Mouse (Mus musculus) midbrain, embryonic 12.5 days (tissue): ENCODE measurements around the gene Rnf111. TPM values are rescaled to one million over a fixed set of nuclear protein-coding genes. Genes with fewer than 3 reads are reported as not detected.
A peak's percentile ranks its signal among the peaks of the same experiment; 100 is the strongest.

Source experiments
- ATAC-seq: fragments of 200-750 bp; cut with Nextera tagmentation; 2 replicates; pipeline ENCODE4 v1.8.0; 2017; ENCODE audit warnings: low read depth, moderate TSS enrichment, moderate library complexity; ENCODE audit not compliant: low FRiP score
- H3K27ac ChIP-seq: fragments of 300-500 bp; sonication (generic); replicated peaks from 2 replicates; pipeline ENCODE4 v1.5.1; 2016; ENCODE audit warnings: mild to moderate bottlenecking
- H3K27me3 ChIP-seq: fragments of 300-500 bp; sonication (generic); 2 replicates; pipeline ENCODE4 v1.6.1; 2016; ENCODE audit warnings: mild to moderate bottlenecking
- H3K36me3 ChIP-seq: fragments of 300-500 bp; sonication (generic); 2 replicates; pipeline ENCODE4 v1.6.1; 2016
- H3K4me1 ChIP-seq: fragments of 300-500 bp; sonication (generic); 2 replicates; pipeline ENCODE4 v1.6.1; 2016
- H3K4me2 ChIP-seq: fragments of 300-500 bp; sonication (generic); replicated peaks from 2 replicates; pipeline ENCODE4 v1.6.1; 2016; ENCODE audit warnings: mild to moderate bottlenecking, moderate library complexity
- H3K4me3 ChIP-seq: fragments of 300-500 bp; sonication (generic); 2 replicates; pipeline ENCODE4 v1.5.1; 2016; ENCODE audit warnings: mild to moderate bottlenecking
- H3K9ac ChIP-seq: fragments of 300-500 bp; sonication (generic); replicated peaks from 2 replicates; pipeline ENCODE4 v1.6.1; 2016; ENCODE audit warnings: mild to moderate bottlenecking, moderate library complexity
- H3K9me3 ChIP-seq: fragments of 300-500 bp; sonication (generic); 2 replicates; pipeline ENCODE4 v1.6.1; 2016; ENCODE audit warnings: mild to moderate bottlenecking
- WGBS: fragments of 180-500 bp; shearing (Covaris S2); methylation state at CpG from one replicate; pipeline ENCODE4 v1.1.7; 2016; 5-methylcytosine and 5-hydroxymethylcytosine counted together
- polyA plus RNA-seq: library from polyadenylated mRNA; unstranded; fragments of >200 nt; fragmentation: Nextera tagmentation; extraction: Ambion mirVana; gene quantifications from 2 replicates; pipeline ENCODE4 v1.2.1, GENCODE M21; 2016

Gene Rnf111
- polyA plus RNA-seq, 1 experiment from 2014 or later = 47.5 TPM

- Histone ChIP-seq H3K9me3 (no peaks in the 10 kb centered on the region), H3K27me3 (no peaks in the 10 kb centered on the region), H3K4me2 (no peak overlapping the region), H3K4me3 (no peak overlapping the region), H3K4me1 (no peaks in the 10 kb centered on the region), H3K36me3 (no peaks in the 10 kb centered on the region), H3K27ac (no peak overlapping the region), H3K9ac (no peak overlapping the region)
- no peak for ATAC-seq
- 97% methylated on average over 3 of the region's 3 CpGs for WGBS
These were observed 20.3 kb upstream of the Rnf111 start for GRCm38 (mm10) chr9:70523813-70524212.

DNA sequence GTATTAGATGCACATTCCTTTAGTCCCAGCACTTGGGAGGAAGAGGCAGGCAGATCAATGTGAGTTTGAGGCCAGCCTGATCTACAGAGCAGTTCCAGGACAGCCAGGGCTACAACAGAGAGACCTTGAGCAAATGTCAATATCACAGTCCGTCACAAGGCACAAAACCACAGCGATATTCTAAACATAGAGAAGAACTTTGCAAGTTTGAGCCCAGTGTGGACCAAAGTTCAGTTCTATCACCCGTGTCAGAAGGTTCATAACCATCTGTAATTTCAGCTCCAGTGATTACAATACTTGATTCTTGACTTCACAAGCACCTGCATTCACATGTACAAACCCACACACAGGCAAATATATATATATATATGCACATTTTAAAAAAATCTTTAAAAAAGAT lies 17.1 kb upstream of the Rnf111 start:
- Histone ChIP-seq H3K36me3 (no peaks in the 10 kb centered on the region), H3K4me3 (no peak overlapping the region), H3K9ac (no peak overlapping the region), H3K27me3 (no peaks in the 10 kb centered on the region), H3K4me2 (no peak overlapping the region), H3K9me3 (no peaks in the 10 kb centered on the region), H3K4me1 (no peaks in the 10 kb centered on the region), H3K27ac (no peak overlapping the region)
- ATAC-seq = no peak
- WGBS = 88% methylated on average over 3 of the region's 3 CpGs

GRCm38 (mm10) chr9:70511681-70512080 lies 8.2 kb upstream of the Rnf111 start:
- Histone ChIP-seq H3K9ac (no peak overlapping the region), H3K9me3 (no peaks in the 10 kb centered on the region), H3K4me2 (no peak overlapping the region), H3K4me3 (no peak overlapping the region), H3K27me3 (no peaks in the 10 kb centered on the region), H3K4me1 (no peaks in the 10 kb centered on the region), H3K27ac (no peak overlapping the region), H3K36me3 (no peaks in the 10 kb centered on the region)
- ATAC-seq = no peak
- 81% methylated on average over 7 of the region's 7 CpGs for WGBS

GRCm38 (mm10) chr9:70510998-70511583 lies 7.6 kb upstream of the Rnf111 start:
- no peak overlapping the region for H3K27ac ChIP-seq
- H3K4me1 ChIP-seq = no peaks in the 10 kb centered on the region
- no peak overlapping the region for H3K9ac ChIP-seq
- no peak for ATAC-seq
- H3K9me3 ChIP-seq = no peaks in the 10 kb centered on the region
- H3K27me3 ChIP-seq = no peaks in the 10 kb centered on the region
- no peaks in the 10 kb centered on the region for H3K36me3 ChIP-seq
- H3K4me3 ChIP-seq = no peak overlapping the region
- no peak overlapping the region for H3K4me2 ChIP-seq
- WGBS = 73% methylated on average over 10 of the region's 10 CpGs

DNA sequence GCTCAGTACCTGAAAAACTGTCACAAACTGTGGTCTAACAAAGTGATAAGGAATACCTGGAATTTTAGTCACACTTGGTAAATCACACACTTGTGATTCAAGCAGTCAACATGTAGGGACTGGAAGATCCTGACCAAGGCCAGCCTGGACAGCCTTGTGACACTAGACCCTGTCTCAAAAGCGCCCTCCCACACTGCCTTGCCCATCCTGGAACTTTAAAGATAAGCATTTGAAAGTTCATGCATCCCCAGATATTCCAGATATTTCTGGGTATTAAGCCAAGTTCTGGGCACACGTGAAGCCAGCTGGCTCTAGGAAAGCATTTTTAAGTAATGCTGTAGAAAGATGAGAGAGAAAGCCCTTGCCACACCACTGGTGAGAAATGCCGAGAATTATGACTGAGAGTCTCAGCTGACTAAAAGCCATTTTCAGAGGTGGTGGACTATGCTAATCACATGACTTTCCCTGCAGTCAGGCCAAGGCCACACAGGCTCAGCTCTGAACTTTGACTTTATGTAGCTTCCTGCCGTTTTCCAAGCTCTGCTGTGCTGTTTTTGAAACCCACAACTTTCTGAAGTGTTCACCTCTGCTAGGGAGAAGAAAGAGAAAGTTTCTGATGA lies 6.5 kb upstream of the Rnf111 start:
- no peak overlapping the region for H3K4me3 ChIP-seq
- 87% methylated on average over 4 of the region's 4 CpGs for WGBS
- no peaks in the 10 kb centered on the region for H3K4me1 ChIP-seq
- H3K36me3 ChIP-seq = no peaks in the 10 kb centered on the region
- H3K4me2 ChIP-seq = no peak overlapping the region
- no peaks in the 10 kb centered on the region for H3K9me3 ChIP-seq
- H3K27me3 ChIP-seq = no peaks in the 10 kb centered on the region
- no peak overlapping the region for H3K9ac ChIP-seq
- ATAC-seq = no peak
- no peak overlapping the region for H3K27ac ChIP-seq

GRCm38 (mm10) chr9:70506787-70507186 lies 3.3 kb upstream of the Rnf111 start:
- peaks cover 7% of the 10 kb centered on the region for H3K4me1 ChIP-seq
- H3K27me3 ChIP-seq = no peaks in the 10 kb centered on the region
- H3K27ac ChIP-seq = no peak overlapping the region
- ATAC-seq = no peak
- 83% methylated on average over 8 of the region's 8 CpGs for WGBS
- H3K9ac ChIP-seq = no peak overlapping the region
- no peaks in the 10 kb centered on the region for H3K9me3 ChIP-seq
- H3K4me3 ChIP-seq = no peak overlapping the region
- no peak overlapping the region for H3K4me2 ChIP-seq
- H3K36me3 ChIP-seq = no peaks in the 10 kb centered on the region

DNA sequence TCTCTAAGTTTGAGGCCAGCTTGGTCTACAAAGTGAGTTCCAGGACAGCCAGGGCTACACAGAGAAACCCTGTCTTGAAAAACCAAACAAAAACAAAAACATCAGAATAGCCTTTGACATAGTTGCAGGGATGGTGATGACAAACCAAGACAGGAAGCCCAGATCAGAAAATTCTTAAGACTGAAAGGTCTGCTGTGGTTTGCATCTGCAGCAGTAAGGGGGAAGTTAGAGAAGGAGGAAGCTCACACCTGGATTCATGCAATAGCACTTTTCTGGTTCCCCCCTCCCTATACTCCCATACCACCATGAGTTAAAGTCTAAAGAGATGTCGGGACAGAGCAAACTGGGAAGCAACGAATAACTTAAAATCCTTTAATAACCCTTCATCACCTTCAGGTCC lies 2.7 kb upstream of the Rnf111 start:
- WGBS = 71% methylated on average over 2 of the region's 2 CpGs
- Histone ChIP-seq H3K9me3 (no peaks in the 10 kb centered on the region), H3K36me3 (no peaks in the 10 kb centered on the region), H3K4me1 (peaks cover 9% of the 10 kb centered on the region), H3K9ac (no peak overlapping the region), H3K27ac (no peak overlapping the region), H3K4me3 (no peak overlapping the region), H3K4me2 (no peak overlapping the region), H3K27me3 (no peaks in the 10 kb centered on the region)
- no peak for ATAC-seq

- Histone ChIP-seq H3K27me3 (no peaks in the 10 kb centered on the region), H3K4me1 (peaks cover 9% of the 10 kb centered on the region), H3K9me3 (no peaks in the 10 kb centered on the region), H3K4me2 (peak overlapping the region; percentile 66), H3K27ac (peak overlapping the region; percentile 99), H3K9ac (peak overlapping the region; percentile 99), H3K4me3 (peak overlapping the region; percentile 94), H3K36me3 (0 out of 2 replicates have a peak, but pooled peaks cover 3% of the 10 kb centered on the region)
- ATAC-seq = peak; percentile 93
- under 1% methylated on average over 38 of the region's 70 CpGs for WGBS
These were observed 416 bp downstream of the Rnf111 start for GRCm38 (mm10) chr9:70503015-70503603.

DNA sequence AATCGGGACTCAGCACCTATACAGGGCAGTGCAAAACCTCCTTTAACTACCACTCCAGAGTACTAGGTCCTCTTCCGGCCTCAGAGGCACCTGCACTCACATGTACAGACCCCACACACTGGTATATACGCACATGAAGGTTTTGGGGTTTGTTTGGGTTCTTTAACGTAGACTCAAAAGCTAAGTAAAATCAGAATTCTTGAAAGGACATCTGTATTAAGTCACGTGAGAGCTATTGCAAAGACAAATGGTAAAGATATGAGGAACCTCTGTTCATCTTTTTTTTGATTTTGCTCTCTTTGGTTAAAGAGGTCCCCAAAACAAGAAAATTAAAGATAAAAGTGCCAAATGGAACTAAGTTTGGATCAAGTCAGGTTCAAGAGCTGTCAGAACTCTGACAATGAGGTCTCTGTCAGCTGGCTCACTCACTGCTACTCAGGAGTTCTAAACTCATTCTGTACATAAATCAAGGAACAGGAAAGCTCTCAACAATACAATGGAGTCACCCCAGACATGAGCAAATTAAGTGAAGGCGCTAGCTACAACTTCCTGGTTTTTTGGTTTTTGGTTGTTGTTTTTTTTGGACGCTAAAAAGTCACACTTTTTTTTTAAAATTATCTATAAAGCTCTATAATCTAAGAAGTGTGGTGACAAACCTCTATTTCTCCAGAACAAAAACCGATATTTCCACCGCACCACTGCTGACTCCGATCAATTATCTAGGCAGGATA lies 1.1 kb downstream of the Rnf111 start:
- 45% methylated on average over 10 of the region's 10 CpGs for WGBS
- peak overlapping the region; percentile 66 for H3K4me2 ChIP-seq
- no peaks in the 10 kb centered on the region for H3K27me3 ChIP-seq
- peaks cover 9% of the 10 kb centered on the region for H3K4me1 ChIP-seq
- H3K36me3 ChIP-seq = 0 out of 2 replicates have a peak, but pooled peaks cover 3% of the 10 kb centered on the region
- peak overlapping the region; percentile 99 for H3K27ac ChIP-seq
- ATAC-seq = no peak
- no peaks in the 10 kb centered on the region for H3K9me3 ChIP-seq
- H3K9ac ChIP-seq = peak overlapping the region; percentile 99
- peak overlapping the region; percentile 94 for H3K4me3 ChIP-seq

- Histone ChIP-seq H3K9me3 (no peaks in the 10 kb centered on the region), H3K4me1 (0 out of 2 replicates have a peak, but pooled peaks cover 3% of the 10 kb centered on the region), H3K27me3 (no peaks in the 10 kb centered on the region), H3K9ac (no peak overlapping the region), H3K36me3 (peaks cover 14% of the 10 kb centered on the region; the same call in 1 of the 2 replicates), H3K4me2 (no peak overlapping the region), H3K27ac (no peak overlapping the region), H3K4me3 (no peak overlapping the region)
- ATAC-seq = no peak
These were observed 6.5 kb downstream of the Rnf111 start for GRCm38 (mm10) chr9:70496990-70497389.

DNA sequence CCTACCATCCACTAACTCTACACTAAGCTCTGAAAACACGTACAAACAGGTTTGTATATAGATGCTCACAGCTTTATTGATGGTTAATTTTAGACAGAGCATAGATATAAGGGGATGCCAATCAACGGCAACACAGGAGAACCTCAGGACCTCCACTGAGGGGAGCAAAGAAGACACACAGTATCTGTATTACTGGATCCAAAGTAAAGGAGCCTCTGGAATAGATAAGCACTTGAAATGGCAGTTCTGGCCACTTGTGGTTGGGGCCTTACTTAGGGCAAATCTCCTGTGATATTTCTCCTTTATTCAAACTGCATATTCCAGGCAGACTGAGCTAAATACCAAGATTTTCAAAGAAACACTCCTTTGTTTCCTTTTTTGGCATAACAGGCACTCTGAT lies 10.5 kb downstream of the Rnf111 start:
- 92% methylated on average over 2 of the region's 2 CpGs for WGBS
- peaks cover 18% of the 10 kb centered on the region; the same call in 1 of the 2 replicates for H3K36me3 ChIP-seq
- no peak for ATAC-seq

DNA sequence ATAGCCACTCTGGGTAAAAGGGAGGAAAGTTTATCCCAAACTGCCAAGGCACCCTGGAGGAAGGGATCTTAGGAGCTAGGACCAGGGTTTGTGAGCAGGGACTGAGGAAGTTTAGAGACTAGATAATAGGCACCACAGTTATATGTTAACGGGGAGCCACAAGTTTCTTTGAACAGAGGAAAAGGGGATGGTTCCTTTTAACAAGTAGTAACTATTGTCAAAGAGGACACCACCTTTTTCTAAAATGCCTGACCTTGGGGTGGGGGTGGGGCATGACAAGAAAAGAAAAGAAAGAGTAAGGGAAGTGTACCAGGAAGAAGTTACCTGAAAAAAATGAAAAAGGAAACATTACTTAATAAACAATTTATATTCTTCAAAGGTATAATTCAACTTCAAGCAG lies 12.3 kb downstream of the Rnf111 start:
- Histone ChIP-seq H3K4me1 (no peaks in the 10 kb centered on the region), H3K4me2 (no peak overlapping the region), H3K36me3 (peaks cover 15% of the 10 kb centered on the region; the same call in 1 of the 2 replicates), H3K9me3 (no peaks in the 10 kb centered on the region), H3K27ac (no peak overlapping the region), H3K27me3 (no peaks in the 10 kb centered on the region), H3K4me3 (no peak overlapping the region), H3K9ac (no peak overlapping the region)
- WGBS = 94% methylated on average over 1 of the region's 1 CpGs
- no peak for ATAC-seq

More for the DNA sequence above, 10.5 kb downstream of the Rnf111 start:
- Histone ChIP-seq H3K4me1 (no peaks in the 10 kb centered on the region), H3K9me3 (no peaks in the 10 kb centered on the region), H3K27ac (no peak overlapping the region), H3K9ac (no peak overlapping the region), H3K27me3 (no peaks in the 10 kb centered on the region), H3K4me3 (no peak overlapping the region), H3K4me2 (no peak overlapping the region)
